Mouse (Mus musculus) lung, postnatal 0 days (tissue): ENCODE results near the gene Tfap2c. TPM values are rescaled to one million over a fixed set of nuclear protein-coding genes. Genes with fewer than 3 reads are reported as not detected.

Experiments used
- ATAC-seq: fragments of 200-750 bp; cut with Nextera tagmentation; 2 replicates; pipeline ENCODE4 v1.8.0; 2017; ENCODE audit warnings: moderate library complexity
- DNase-seq: peaks from one replicate; pipeline ENCODE4 v3.0.0-alpha.2; 2016; ENCODE audit warnings: low spot score
- H3K27ac ChIP-seq: fragments of 300-500 bp; sonication (generic); 2 replicates; pipeline ENCODE4 v1.5.1; 2014; ENCODE audit warnings: antibody characterized with exemption, mild to moderate bottlenecking, low read length, mixed read lengths
- H3K27me3 ChIP-seq: fragments of 300-500 bp; sonication (generic); replicated peaks from 2 replicates; pipeline ENCODE4 v1.6.1; 2014; ENCODE audit warnings: low read length, mixed read lengths; ENCODE audit not compliant: insufficient read depth
- H3K36me3 ChIP-seq: fragments of 300-500 bp; sonication (generic); 2 replicates; pipeline ENCODE4 v1.6.1; 2014; ENCODE audit warnings: low read length, mixed read lengths; ENCODE audit not compliant: insufficient read depth
- H3K4me1 ChIP-seq: fragments of 300-500 bp; sonication (generic); 2 replicates; pipeline ENCODE4 v1.6.1; 2014; ENCODE audit warnings: antibody characterized with exemption, low read depth, low read length, mixed read lengths; ENCODE audit not compliant: insufficient read depth
- H3K4me2 ChIP-seq: fragments of 300-500 bp; sonication (generic); replicated peaks from 2 replicates; pipeline ENCODE4 v1.6.1; 2014; ENCODE audit warnings: low read depth, mild to moderate bottlenecking, low read length, moderate library complexity, mixed read lengths
- H3K4me3 ChIP-seq: fragments of 300-500 bp; sonication (generic); 2 replicates; pipeline ENCODE4 v1.5.1; 2014; ENCODE audit warnings: low read depth, low read length
- H3K9ac ChIP-seq: fragments of 300-500 bp; sonication (generic); replicated peaks from 2 replicates; pipeline ENCODE4 v1.6.1; 2014; ENCODE audit warnings: low read depth, mild to moderate bottlenecking
- H3K9me3 ChIP-seq: fragments of 300-500 bp; sonication (generic); 2 replicates; pipeline ENCODE4 v1.6.1; 2016; ENCODE audit warnings: low read length, mixed read lengths
- CTCF ChIP-seq: IDR thresholded peaks from 2 replicates; pipeline ENCODE4 v1.5.1; 2016; ENCODE audit warnings: antibody characterized with exemption, mild to moderate bottlenecking
- EP300 ChIP-seq: IDR thresholded peaks from 2 replicates; pipeline ENCODE4 v1.6.1; 2016; ENCODE audit warnings: antibody characterized with exemption, mild to moderate bottlenecking, control low read depth
- WGBS: fragments of 180-500 bp; shearing (Covaris S2); extraction: QIAGEN DNeasy Blood & Tissue Kit; methylation state at CpG from one replicate; pipeline ENCODE4 v1.1.7; 2014; 5-methylcytosine and 5-hydroxymethylcytosine counted together
- polyA plus RNA-seq: library from polyadenylated mRNA; unstranded; fragments of >200 nt; fragmentation: Nextera tagmentation; extraction: Ambion mirVana; gene quantifications from 2 replicates; pipeline ENCODE4 v1.2.1, GENCODE M21; 2015

Tfap2c gene
- polyA plus RNA-seq, 1 experiment from 2014 or later, result not detected

DNA sequence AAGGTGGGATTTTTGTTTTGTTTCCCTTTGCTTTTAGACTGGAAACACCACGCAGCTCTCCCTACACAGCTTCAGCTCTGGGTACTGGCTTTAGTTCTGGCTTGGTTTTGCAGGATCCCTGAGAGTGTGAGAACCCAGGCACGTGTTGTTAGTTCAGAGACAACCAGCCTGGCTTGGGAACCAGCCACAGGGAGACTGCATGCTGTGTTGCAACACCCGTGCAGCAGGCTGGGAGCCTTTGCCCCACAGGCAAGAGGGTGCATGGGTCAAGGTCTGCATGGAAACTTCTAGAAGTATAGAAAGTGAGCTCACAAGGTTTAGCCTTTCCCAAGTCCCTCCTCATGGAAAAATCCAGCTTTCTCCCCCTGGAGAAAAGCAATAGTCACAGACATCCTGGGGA, 38.5 kb upstream of the Tfap2c start:
- no peaks in the 10 kb centered on the region for H3K9me3 ChIP-seq
- no peak overlapping the region for H3K4me3 ChIP-seq
- TF ChIP-seq EP300 (no peak), CTCF (no peak)
- H3K9ac ChIP-seq, result no peak overlapping the region
- no peaks in the 10 kb centered on the region for H3K27me3 ChIP-seq
- 37% methylated on average over 3 of the region's 3 CpGs for WGBS
- ATAC-seq, result no peak
- H3K27ac ChIP-seq, result no peak overlapping the region
- no peaks in the 10 kb centered on the region for H3K36me3 ChIP-seq
- DNase-seq, result no peak
- H3K4me2 ChIP-seq, result no peak overlapping the region
- H3K4me1 ChIP-seq, result no peaks in the 10 kb centered on the region

DNA sequence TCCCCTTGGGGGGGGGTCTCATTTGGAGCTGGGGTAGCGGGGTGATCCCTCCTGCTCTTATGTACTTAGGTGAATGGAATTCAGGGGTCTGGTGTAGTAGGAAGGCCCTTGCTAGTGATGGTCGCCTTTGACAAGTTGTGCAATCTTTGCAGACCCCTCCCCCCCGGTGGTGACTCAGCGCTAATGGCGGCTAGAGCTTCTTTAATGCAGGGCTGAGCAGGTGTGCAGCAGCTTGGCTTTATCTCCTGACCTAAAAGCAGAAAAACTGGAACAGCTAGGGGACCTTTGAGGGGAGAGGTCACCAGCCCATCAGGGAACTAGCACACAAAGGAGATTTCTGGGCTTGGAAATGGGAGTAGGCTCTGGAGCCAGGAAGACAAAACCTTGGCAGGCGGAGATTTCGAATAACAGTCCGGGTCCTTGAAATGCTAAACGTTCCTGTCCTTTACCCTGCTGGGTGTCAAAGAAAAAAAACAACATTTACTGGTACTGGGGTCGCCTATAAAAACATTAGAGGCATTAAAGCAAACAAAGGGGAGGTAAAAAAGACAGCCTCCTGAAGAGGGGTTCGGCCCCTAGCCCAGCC, 32.9 kb upstream of the Tfap2c start:
- Histone ChIP-seq H3K27ac (no peak overlapping the region), H3K27me3 (no peaks in the 10 kb centered on the region), H3K4me2 (no peak overlapping the region), H3K4me1 (no peaks in the 10 kb centered on the region), H3K36me3 (no peaks in the 10 kb centered on the region), H3K9me3 (no peaks in the 10 kb centered on the region), H3K9ac (no peak overlapping the region), H3K4me3 (no peak overlapping the region)
- DNase-seq (no peak), ATAC-seq (no peak)
- 28% methylated on average over 11 of the region's 11 CpGs for WGBS
- TF ChIP-seq CTCF, result no peak
- no peak for TF ChIP-seq EP300

DNA sequence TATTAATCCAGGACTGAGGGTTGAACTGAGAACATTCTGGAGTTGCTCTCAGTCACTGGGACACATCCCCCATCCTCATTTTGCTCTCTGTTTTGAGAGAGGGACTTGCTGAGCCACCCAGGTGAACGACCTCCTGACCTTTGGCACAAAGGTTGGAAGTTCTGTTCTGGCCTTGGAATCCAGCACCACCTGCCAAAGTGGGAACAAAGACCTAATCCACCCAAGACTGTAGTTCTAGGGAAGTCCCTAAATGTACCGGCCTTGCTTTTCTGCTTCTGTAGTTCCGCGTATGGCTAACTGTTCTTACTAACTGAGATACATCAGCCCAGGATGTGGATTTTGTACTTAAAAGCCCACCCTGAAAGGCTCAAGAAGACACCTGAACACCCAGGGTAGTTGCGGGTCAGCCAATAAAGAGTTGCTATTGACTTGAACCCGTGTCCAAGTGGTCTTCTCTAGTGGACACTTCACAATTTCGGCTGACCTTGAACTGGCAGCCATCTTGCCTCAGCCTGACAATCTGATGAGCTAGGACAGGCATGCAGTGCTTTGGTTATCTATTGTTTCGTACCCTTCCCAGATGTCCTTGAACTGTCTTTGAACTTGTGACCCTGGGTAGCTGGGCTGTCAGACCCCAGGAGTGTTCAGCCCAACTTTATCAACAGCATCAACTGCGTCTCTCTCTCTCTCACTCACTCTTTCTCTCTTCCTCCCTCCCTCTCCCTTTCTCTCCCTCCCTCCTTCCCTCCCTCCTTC, 28.6 kb upstream of the Tfap2c start:
- H3K4me1 ChIP-seq, result no peaks in the 10 kb centered on the region
- no peaks in the 10 kb centered on the region for H3K36me3 ChIP-seq
- WGBS, result 80% methylated on average over 9 of the region's 9 CpGs
- no peak overlapping the region for H3K27ac ChIP-seq
- H3K9ac ChIP-seq, result no peak overlapping the region
- H3K9me3 ChIP-seq, result no peaks in the 10 kb centered on the region
- no peak overlapping the region for H3K4me3 ChIP-seq
- ATAC-seq, result no peak
- H3K4me2 ChIP-seq, result no peak overlapping the region
- DNase-seq, result no peak
- no peaks in the 10 kb centered on the region for H3K27me3 ChIP-seq
- TF ChIP-seq EP300 (no peak), CTCF (no peak)

DNA sequence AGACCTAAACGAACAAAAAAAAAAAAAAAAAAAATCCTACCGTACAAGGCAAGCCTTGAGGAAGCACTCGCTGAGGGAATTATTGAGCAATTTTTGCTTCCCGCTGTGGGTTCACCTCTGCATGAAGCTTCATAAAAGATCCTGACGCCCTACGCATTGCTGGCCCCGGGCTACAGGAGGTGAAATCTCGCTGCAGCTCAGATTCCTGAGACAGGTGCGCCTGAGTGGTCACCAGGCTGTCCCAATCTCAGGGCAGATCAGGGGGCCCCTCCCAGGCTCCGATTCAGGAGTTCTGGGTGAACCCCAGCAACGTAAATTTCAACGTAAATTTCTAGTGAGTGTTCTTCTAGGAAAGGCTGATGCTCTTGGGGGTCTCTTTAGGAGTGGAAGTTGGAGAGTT, 26.9 kb upstream of the Tfap2c start:
- H3K4me1 ChIP-seq, result no peaks in the 10 kb centered on the region
- H3K36me3 ChIP-seq, result no peaks in the 10 kb centered on the region
- ATAC-seq (no peak), DNase-seq (no peak)
- no peak overlapping the region for H3K27ac ChIP-seq
- H3K9ac ChIP-seq, result no peak overlapping the region
- WGBS, result 82% methylated on average over 11 of the region's 12 CpGs
- no peaks in the 10 kb centered on the region for H3K9me3 ChIP-seq
- no peaks in the 10 kb centered on the region for H3K27me3 ChIP-seq
- H3K4me2 ChIP-seq, result no peak overlapping the region
- H3K4me3 ChIP-seq, result no peak overlapping the region
- TF ChIP-seq EP300 (no peak), CTCF (no peak)

DNA sequence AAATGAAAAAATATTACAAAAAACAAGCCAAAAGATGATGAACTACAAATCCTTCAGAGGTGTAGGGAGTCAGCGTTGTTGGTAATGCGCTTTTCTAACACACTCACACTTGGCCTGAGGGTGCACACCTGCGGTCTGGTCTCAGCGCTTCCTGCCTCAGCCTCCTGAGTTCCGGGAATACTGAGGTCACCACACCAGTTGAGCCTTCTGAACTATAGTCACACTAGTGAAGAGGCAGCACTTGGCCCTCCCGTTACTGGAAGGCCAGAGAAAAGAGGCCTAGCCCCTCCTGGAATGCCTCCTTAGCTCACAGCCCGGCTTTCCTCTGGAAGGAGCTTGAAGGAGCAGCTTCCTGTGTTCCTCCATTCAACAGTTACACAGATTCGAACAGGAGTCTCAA, 22.2 kb upstream of the Tfap2c start:
- no peak overlapping the region for H3K9ac ChIP-seq
- ATAC-seq (no peak), DNase-seq (no peak)
- TF ChIP-seq CTCF (no peak), EP300 (no peak)
- H3K4me2 ChIP-seq, result no peak overlapping the region
- H3K27ac ChIP-seq, result no peak overlapping the region
- no peaks in the 10 kb centered on the region for H3K4me1 ChIP-seq
- H3K36me3 ChIP-seq, result no peaks in the 10 kb centered on the region
- H3K9me3 ChIP-seq, result no peaks in the 10 kb centered on the region
- WGBS, result 75% methylated on average over 8 of the region's 8 CpGs
- H3K4me3 ChIP-seq, result no peak overlapping the region
- no peaks in the 10 kb centered on the region for H3K27me3 ChIP-seq

DNA sequence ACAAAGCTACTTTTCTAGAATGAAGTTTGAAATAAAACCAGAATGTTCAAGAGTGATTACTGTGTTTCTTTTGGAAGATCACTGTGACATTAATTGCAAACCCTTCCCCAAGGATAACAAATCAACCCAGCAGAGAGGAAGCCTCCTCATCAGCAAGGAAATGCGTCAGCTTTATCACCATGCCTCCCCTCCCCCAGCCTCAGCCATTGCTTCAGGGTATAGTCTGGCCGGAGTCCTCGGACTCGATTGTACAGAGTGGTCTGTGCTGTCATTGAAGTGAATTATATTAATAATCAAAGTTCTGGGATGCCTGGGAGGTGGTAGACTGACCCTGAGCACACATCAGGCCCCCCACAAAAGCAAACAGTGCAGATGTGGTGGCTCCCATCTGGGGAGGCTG, 5.4 kb upstream of the Tfap2c start:
- no peak overlapping the region for H3K9ac ChIP-seq
- H3K36me3 ChIP-seq, result no peaks in the 10 kb centered on the region
- no peak overlapping the region for H3K27ac ChIP-seq
- TF ChIP-seq EP300, result no peak
- TF ChIP-seq CTCF, result no peak
- 45% methylated on average over 4 of the region's 4 CpGs for WGBS
- ATAC-seq (no peak), DNase-seq (no peak)
- no peak overlapping the region for H3K4me2 ChIP-seq
- H3K27me3 ChIP-seq, result peaks cover 46% of the 10 kb centered on the region
- H3K9me3 ChIP-seq, result no peaks in the 10 kb centered on the region
- no peaks in the 10 kb centered on the region; the same call in 1 of the 2 replicates for H3K4me1 ChIP-seq
- no peak overlapping the region for H3K4me3 ChIP-seq
